Mouse (Mus musculus) spleen, adult 2 months (tissue): ENCODE data around the gene Itsn1.

Source experiments
- CTCF ChIP-seq: fragments of 200-500 bp; IDR thresholded peaks from 2 replicates; pipeline ENCODE4 v1.5.1; 2011; ENCODE audit warnings: mild to moderate bottlenecking, inconsistent platforms; ENCODE audit not compliant: insufficient read depth, insufficient read length, insufficient replicate concordance; ENCODE audit errors: extremely low read depth
- POLR2A ChIP-seq: fragments of 200-500 bp; IDR thresholded peaks from 2 replicates; pipeline ENCODE4 v1.6.1; 2011; ENCODE audit warnings: low read depth, low read length, inconsistent platforms

DNA sequence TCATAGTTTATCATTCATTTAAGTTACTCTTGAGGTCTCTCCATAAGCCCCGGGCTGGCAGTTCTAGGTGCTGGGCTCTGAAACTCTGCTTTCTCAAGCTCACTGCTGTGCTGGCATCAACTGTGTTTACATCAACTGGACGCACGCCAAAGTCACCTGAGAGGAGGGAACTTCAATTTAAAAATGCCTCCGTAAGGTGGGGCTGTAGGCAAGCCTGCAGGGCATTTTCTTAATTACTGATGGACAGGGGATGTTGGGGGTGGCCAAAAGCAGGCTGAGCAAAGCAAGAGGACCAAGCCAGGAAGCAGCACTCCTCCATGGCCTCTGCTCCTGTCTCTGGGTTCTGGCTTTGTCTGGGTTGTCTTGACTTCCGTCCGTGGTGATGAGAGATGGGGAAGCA, 211.6 kb downstream of the Itsn1 start:
- TF ChIP-seq CTCF (no peak), POLR2A (no peak)
